Comparison of ENCODE assay signal across 14 mouse cellular contexts in the genomic region with DNA sequence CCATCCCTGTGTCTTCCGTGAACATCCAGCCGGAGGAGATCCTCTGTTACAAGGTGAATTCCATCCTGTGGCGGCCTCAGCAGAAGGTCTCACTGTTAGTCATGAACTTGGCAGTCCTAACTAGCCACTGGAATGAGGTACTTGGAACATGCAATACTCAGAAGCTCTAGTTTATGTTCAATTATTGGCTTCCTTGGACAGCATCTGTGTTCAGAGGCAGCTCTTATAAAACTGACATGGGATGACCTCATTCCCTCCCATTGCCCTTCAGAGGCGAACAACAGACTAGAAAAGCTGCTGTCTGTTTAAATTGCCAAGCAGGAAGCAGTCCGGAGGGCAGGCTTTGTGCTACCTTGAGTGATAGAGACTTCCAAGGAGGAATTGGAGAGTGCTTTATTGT.
"Had no signal": no experiment of that assay in that cellular context is flagged by ENCODE, and none has a peak within 500 bp of the region (broad histone marks: within the 10 kb centered on the region; RNA-seq: fewer than 3 reads in every experiment).

No protein-coding gene starts in this region.

- DNase-seq: kidney, adult 8-10 months; kidney, postnatal 25 days; layer of hippocampus, adult 9-11 months; left cerebral cortex, postnatal 4 days; lung, embryonic 14.5 days; right cerebral cortex, postnatal 14 days; thymus, postnatal 36 days had no signal

- H3K9ac ChIP-seq: limb, embryonic 13.5 days; liver, embryonic 15.5 days; lung, embryonic 14.5 days; midbrain, embryonic 15.5 days; neural tube, embryonic 12.5 days had no signal

- H3K4me1 ChIP-seq: limb, embryonic 13.5 days; liver, embryonic 15.5 days; megakaryocyte, embryonic 14.5 days; midbrain, embryonic 15.5 days; neural tube, embryonic 12.5 days had no signal

- H3K27ac ChIP-seq: limb, embryonic 13.5 days; liver, embryonic 15.5 days; macrophage; midbrain, embryonic 15.5 days; neural tube, embryonic 12.5 days had no signal

- H3K36me3 ChIP-seq: limb, embryonic 13.5 days; liver, embryonic 15.5 days; midbrain, embryonic 15.5 days; neural tube, embryonic 12.5 days had no signal

- H3K27me3 ChIP-seq: limb, embryonic 13.5 days; liver, embryonic 15.5 days; midbrain, embryonic 15.5 days; neural tube, embryonic 12.5 days had no signal

- ATAC-seq: midbrain, embryonic 15.5 days had no signal

- H3K9me3 ChIP-seq: limb, embryonic 13.5 days; liver, embryonic 15.5 days; megakaryocyte, embryonic 14.5 days; midbrain, embryonic 15.5 days; neural tube, embryonic 12.5 days had no signal

- H3K4me2 ChIP-seq: limb, embryonic 13.5 days; liver, embryonic 15.5 days; lung, embryonic 14.5 days; midbrain, embryonic 11.5 days; midbrain, embryonic 15.5 days; neural tube, embryonic 12.5 days had no signal

- H3K4me3 ChIP-seq: limb, embryonic 13.5 days; liver, embryonic 15.5 days; megakaryocyte, embryonic 14.5 days; midbrain, embryonic 15.5 days; neural tube, embryonic 12.5 days had no signal
